Mouse (Mus musculus) embryonic facial prominence, embryonic 11.5 days (tissue): ENCODE data around the gene Mif4gd. TPM values are rescaled to one million over a fixed set of nuclear protein-coding genes. Genes with fewer than 3 reads are reported as not detected.
A peak's percentile ranks its signal among the peaks of the same experiment; 100 is the strongest.

Experiments used
- ATAC-seq: fragments of 200-750 bp; cut with Nextera tagmentation; replicated peaks from 2 replicates; pipeline ENCODE4 v1.8.0; 2017; ENCODE audit warnings: low read depth; ENCODE audit not compliant: insufficient number of reproducible peaks, low FRiP score, low TSS enrichment
- DNase-seq: peaks from one replicate; pipeline ENCODE4 v3.0.0-alpha.2; 2015; ENCODE audit warnings: low spot score
- H3K27ac ChIP-seq: fragments of 300-500 bp; sonication (generic); replicated peaks from 2 replicates; pipeline ENCODE4 v1.5.1; 2014; ENCODE audit warnings: mild to moderate bottlenecking, low read depth, low read length, control low read depth
- H3K27me3 ChIP-seq: fragments of 300-500 bp; sonication (generic); 2 replicates; pipeline ENCODE4 v1.6.1; 2014; ENCODE audit warnings: mild to moderate bottlenecking, low read length, moderate library complexity, mixed read lengths; ENCODE audit not compliant: control insufficient read depth, insufficient read depth
- H3K36me3 ChIP-seq: fragments of 300-500 bp; sonication (generic); replicated peaks from 2 replicates; pipeline ENCODE4 v1.6.1; 2014; ENCODE audit warnings: low read depth, mild to moderate bottlenecking, low read length, moderate library complexity, mixed read lengths; ENCODE audit not compliant: control insufficient read depth, insufficient read depth
- H3K4me1 ChIP-seq: fragments of 300-500 bp; sonication (generic); 2 replicates; pipeline ENCODE4 v1.6.1; 2014; ENCODE audit warnings: low read length, mixed read lengths; ENCODE audit not compliant: control insufficient read depth, insufficient read depth
- H3K4me2 ChIP-seq: fragments of 300-500 bp; sonication (generic); 2 replicates; pipeline ENCODE4 v1.6.1; 2014; ENCODE audit warnings: low read depth, mild to moderate bottlenecking, control low read depth, low read length, moderate library complexity
- H3K4me3 ChIP-seq: fragments of 300-500 bp; sonication (generic); 2 replicates; pipeline ENCODE4 v1.5.1; 2014; ENCODE audit warnings: low read depth, low read length, control low read depth
- H3K9ac ChIP-seq: fragments of 300-500 bp; sonication (generic); replicated peaks from 2 replicates; pipeline ENCODE4 v1.6.1; 2014; ENCODE audit warnings: mild to moderate bottlenecking, control low read depth, low read length
- H3K9me3 ChIP-seq: fragments of 300-500 bp; sonication (generic); replicated peaks from 2 replicates; pipeline ENCODE4 v1.6.1; 2016; ENCODE audit warnings: mild to moderate bottlenecking, low read length, inconsistent platforms, mixed read lengths; ENCODE audit not compliant: control insufficient read depth
- WGBS: fragments of 180-500 bp; shearing (Covaris S2); extraction: QIAGEN DNeasy Blood & Tissue Kit; methylation state at CpG from one replicate; pipeline ENCODE4 v1.1.7; 2014; 5-methylcytosine and 5-hydroxymethylcytosine counted together
- polyA plus RNA-seq: library from polyadenylated mRNA; unstranded; fragments of >200 nt; fragmentation: Nextera tagmentation; extraction: Ambion mirVana; gene quantifications from 2 replicates; pipeline ENCODE4 v1.2.1, GENCODE M21; 2014

Mif4gd gene
- polyA plus RNA-seq, 1 experiment from 2014 or later: 18.2 TPM

DNA sequence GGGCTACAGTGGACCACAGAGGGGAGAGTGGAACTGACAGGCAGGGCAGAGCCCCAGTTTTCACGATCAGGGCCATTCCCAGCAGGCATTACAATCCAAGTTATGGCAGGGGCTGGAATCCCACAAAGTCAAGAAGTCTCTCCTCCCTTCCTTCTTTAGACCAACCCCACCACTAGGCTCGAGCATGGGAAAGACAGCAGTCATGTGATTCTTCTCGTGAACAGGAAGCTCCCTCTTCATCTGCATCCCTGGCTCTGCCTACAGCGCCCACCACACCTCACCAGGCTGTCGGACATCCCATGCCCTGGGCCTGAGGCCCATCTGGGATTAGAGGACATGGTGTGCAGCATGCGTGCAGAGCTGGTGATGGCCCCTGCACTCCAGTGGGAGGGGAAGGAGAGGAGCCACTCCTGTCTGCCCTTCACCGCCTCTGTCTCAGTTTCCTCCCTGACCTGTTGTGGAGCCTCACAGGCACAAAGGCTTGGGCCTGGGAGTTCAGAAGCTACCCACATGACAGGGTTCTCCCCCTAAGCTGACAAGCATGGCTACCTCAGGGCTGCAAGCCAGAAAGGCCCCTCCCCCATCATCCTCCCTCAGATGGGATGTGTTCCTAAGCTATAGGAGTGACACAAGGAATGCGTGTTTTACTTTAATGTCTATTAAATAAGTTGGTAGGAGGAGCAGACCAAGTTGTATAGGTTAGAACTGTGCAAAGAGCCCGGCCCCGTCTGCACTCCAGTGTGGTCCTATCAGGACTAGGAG, 1.8 kb upstream of the Mif4gd start:
- H3K27me3 ChIP-seq: no peaks in the 10 kb centered on the region
- H3K4me2 ChIP-seq: no peak overlapping the region
- WGBS: 86% methylated on average over 10 of the region's 10 CpGs
- H3K4me3 ChIP-seq: no peak overlapping the region
- no peak for ATAC-seq
- H3K27ac ChIP-seq: no peak overlapping the region
- no peaks in the 10 kb centered on the region for H3K4me1 ChIP-seq
- no peaks in the 10 kb centered on the region for H3K9me3 ChIP-seq
- H3K36me3 ChIP-seq: no peaks in the 10 kb centered on the region
- no peak for DNase-seq
- H3K9ac ChIP-seq: no peak overlapping the region

DNA sequence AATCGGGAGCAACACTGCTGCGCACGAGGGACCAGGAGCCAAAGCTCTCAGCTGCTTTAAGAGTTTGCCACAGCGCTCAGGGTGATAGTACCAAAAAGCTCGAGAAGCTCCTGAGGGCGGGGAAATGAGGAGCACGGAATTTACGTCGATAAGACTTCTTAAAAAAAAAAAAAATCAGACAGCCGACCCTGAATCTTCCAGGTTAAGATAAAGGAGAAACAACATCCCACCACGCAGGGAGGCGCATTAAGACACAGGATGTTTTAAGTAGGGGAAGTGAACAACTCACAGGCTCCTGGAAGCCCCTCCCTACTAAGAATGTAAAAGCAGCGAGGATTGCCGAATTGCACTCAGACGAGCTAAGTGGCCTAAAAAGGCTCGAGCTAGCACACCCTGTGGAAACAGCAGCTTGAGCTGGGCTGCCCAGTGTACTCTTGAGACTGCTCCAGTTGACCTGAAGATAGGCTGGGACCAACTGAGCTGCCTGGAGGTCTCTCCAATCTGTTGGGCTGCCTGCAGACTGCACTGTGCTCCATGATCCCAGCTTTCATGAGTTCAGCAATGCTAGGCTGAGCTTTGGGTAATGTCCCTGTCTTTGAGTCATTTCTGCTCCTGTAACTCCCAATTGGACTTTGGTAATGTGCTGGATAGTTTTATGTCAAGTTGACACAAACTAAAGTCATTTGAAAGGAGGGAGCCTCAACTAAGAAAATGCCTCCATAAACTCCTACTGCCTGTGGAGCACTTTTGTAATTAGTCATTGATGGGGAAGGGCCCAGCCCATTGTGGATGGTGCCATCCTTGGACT, 573 bp upstream of the Mif4gd start:
- Histone ChIP-seq H3K4me2 (peak overlapping the region; percentile 91), H3K4me1 (no peaks in the 10 kb centered on the region), H3K36me3 (peaks cover 4% of the 10 kb centered on the region), H3K9ac (peak overlapping the region; percentile 58), H3K9me3 (no peaks in the 10 kb centered on the region), H3K27ac (peak overlapping the region; percentile 67; the same call in 1 of the 2 replicates), H3K27me3 (no peaks in the 10 kb centered on the region), H3K4me3 (peak overlapping the region; percentile 59)
- no peak for DNase-seq
- no peak for ATAC-seq
- WGBS: 0% methylated on average over 16 of the region's 16 CpGs

DNA sequence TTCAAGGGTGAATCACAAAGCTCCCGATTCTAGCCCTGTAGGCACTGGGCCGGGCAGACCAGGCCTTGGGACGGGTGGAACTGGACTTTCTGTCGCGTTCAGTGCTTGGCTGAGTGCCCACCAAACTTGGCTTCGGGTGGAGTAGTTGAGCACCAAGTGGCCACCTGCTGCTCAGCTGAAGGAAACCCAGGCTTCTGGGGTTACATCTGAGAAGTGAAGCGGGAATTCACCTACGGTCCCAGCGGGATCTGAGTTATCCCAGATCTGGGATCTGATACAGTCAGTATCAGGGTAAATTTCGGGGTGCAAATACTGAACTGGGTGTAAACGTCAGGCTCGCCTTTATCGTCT, 735 bp downstream of the Mif4gd start:
- Histone ChIP-seq H3K27ac (peak overlapping the region; percentile 67; the same call in 1 of the 2 replicates), H3K4me3 (peak overlapping the region; percentile 59), H3K4me2 (peak overlapping the region; percentile 91), H3K4me1 (no peaks in the 10 kb centered on the region), H3K27me3 (no peaks in the 10 kb centered on the region), H3K36me3 (peaks cover 9% of the 10 kb centered on the region), H3K9ac (peak overlapping the region; percentile 58), H3K9me3 (no peaks in the 10 kb centered on the region)
- DNase-seq: peak; percentile 43
- ATAC-seq: 0 out of 2 replicates have a peak, but pooled peaks have one; percentile 5
- 2% methylated on average over 13 of the region's 13 CpGs for WGBS

DNA sequence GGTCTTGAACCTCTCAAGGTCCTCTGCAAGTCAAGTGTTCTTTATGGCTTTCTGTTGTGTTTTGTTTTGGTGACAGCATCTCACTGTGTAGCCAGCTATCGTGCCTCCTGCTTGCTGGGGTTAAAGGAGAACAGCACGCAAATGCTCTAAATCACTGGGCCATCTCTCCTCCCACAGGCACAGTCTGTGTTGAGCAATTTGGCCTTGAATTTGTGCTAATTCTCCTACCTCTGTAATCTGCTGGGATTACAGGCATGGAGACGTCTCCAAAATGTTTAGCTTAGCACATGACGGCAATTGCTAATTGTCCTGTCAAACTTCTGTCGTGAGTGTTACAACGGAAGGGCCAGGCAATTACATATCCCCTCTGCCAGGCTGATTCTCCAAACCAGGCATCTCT, 1.6 kb downstream of the Mif4gd start:
- no peak overlapping the region for H3K27ac ChIP-seq
- no peaks in the 10 kb centered on the region for H3K9me3 ChIP-seq
- no peak overlapping the region for H3K4me2 ChIP-seq
- H3K9ac ChIP-seq: no peak overlapping the region
- WGBS: 66% methylated on average over 6 of the region's 6 CpGs
- no peaks in the 10 kb centered on the region for H3K27me3 ChIP-seq
- no peaks in the 10 kb centered on the region for H3K4me1 ChIP-seq
- peaks cover 11% of the 10 kb centered on the region for H3K36me3 ChIP-seq
- no peak overlapping the region for H3K4me3 ChIP-seq
- no peak for DNase-seq
- ATAC-seq: no peak

DNA sequence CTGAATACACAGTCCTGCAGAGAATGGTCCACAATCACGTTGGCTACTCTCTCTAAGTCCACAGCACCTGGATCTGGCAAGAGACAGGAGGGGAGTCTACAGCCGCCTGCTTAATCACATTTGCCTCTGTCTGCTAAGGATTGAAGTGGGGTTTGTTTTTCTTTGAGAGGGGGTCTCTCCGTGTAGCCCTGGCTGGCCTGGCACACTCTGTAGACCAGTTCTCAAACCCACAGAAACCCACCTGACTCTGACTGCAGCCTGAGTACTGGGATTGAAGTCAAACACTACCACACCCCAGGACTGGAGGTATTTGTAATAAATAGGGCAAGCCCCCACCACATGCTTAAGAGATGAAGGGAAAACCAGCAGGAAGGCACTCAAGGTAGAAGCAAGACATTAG, 3.2 kb downstream of the Mif4gd start:
- Histone ChIP-seq H3K27me3 (no peaks in the 10 kb centered on the region), H3K9me3 (no peaks in the 10 kb centered on the region), H3K4me2 (no peak overlapping the region), H3K9ac (no peak overlapping the region), H3K27ac (no peak overlapping the region), H3K4me3 (no peak overlapping the region), H3K4me1 (no peaks in the 10 kb centered on the region; the same call in 1 of the 2 replicates), H3K36me3 (peaks cover 14% of the 10 kb centered on the region)
- WGBS: 68% methylated on average over 3 of the region's 3 CpGs
- DNase-seq: no peak
- ATAC-seq: no peak

DNA sequence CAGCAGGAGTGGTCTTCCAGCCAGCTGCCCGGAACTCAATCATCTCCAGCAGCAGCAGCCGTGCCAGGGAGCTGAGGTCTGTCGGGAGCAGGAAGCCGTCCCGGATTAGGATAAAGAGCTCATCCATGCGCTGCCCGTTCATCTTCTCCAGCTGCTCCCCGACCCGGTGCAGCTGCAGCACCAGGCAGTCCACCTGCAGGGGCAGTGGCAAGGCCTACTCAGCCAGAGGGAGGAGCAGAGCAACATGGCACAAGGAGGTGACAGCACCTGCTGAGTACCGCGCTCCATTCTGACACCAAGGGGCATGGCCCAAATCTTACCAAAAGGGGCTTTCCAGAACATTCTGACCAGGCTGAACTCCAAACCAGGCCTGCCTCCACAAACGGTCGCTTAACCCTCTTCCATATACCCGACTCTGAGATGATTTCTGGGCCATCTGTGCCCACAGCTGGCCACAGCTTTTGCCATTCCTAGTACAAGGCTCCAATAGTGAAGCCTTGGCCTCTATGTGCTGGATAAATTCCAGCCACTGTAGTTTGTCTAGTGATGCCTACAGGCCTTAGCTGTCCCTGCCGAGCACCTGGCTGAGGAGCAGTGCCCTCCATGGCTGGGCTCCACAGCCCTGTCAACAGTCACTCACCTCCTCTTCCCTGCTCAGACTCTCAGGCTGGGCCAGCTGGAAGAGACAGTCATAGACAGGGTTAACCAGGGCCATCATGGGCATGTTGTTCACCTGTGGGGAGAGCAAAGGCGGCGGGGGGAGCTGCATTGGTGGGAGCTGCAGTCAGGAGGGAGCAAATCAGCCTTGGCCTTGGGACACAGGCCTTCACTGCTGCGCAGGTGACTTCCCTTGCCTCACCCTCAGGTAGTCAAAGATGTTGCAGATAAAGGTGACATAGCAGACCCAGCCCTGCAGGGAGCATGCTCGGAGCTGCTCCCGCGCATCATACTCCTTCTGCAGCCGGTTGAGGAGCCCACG, 4.1 kb downstream of the Mif4gd start:
- H3K27me3 ChIP-seq: no peaks in the 10 kb centered on the region
- WGBS: 85% methylated on average over 23 of the region's 23 CpGs

DNA sequence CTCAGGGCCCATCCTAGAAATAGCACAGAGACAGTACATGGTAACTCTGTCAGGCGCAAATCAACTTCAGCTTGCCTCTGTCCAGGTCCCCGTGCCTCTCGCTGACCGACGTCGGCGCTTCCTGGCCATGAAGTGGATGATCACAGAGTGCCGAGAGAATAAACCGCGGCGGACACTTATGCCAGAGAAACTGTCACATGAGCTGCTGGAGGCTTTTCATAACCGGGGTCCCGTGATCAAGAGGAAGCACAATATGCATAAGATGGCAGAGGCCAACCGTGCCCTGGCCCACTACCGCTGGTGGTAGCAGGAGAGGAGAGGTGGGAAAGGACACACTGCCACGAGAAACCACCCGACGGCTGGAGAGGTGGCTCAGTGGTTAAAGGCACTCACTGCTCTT, 6.0 kb downstream of the Mif4gd start:
- Histone ChIP-seq H3K4me1 (no peaks in the 10 kb centered on the region; the same call in 1 of the 2 replicates), H3K4me2 (no peak overlapping the region), H3K9ac (no peak overlapping the region), H3K9me3 (no peaks in the 10 kb centered on the region), H3K4me3 (no peak overlapping the region), H3K36me3 (peaks cover 14% of the 10 kb centered on the region), H3K27ac (no peak overlapping the region), H3K27me3 (no peaks in the 10 kb centered on the region)
- DNase-seq (no peak), ATAC-seq (no peak)
- 96% methylated on average over 18 of the region's 18 CpGs for WGBS

More for the DNA sequence above, 4.1 kb downstream of the Mif4gd start:
- H3K36me3 ChIP-seq: peaks cover 14% of the 10 kb centered on the region
- no peaks in the 10 kb centered on the region for H3K9me3 ChIP-seq
- H3K27ac ChIP-seq: no peak overlapping the region
- ATAC-seq (no peak), DNase-seq (no peak)
- no peak overlapping the region for H3K4me2 ChIP-seq
- H3K4me1 ChIP-seq: no peaks in the 10 kb centered on the region; the same call in 1 of the 2 replicates
- no peak overlapping the region for H3K9ac ChIP-seq
- no peak overlapping the region for H3K4me3 ChIP-seq
